Mouse (Mus musculus) erythroblast, embryonic 14.5 days (primary cell): ENCODE measurements around the gene Grm4.

Source experiments
- GATA1 ChIP-seq: IDR thresholded peaks from 2 replicates; pipeline ENCODE4 v1.6.1; 2012; ENCODE audit warnings: low read length, inconsistent platforms, mixed read lengths
- TAL1 ChIP-seq: IDR thresholded peaks from 3 replicates; pipeline ENCODE4 v1.6.1; 2012; ENCODE audit warnings: low read length, inconsistent platforms, mixed read lengths

DNA sequence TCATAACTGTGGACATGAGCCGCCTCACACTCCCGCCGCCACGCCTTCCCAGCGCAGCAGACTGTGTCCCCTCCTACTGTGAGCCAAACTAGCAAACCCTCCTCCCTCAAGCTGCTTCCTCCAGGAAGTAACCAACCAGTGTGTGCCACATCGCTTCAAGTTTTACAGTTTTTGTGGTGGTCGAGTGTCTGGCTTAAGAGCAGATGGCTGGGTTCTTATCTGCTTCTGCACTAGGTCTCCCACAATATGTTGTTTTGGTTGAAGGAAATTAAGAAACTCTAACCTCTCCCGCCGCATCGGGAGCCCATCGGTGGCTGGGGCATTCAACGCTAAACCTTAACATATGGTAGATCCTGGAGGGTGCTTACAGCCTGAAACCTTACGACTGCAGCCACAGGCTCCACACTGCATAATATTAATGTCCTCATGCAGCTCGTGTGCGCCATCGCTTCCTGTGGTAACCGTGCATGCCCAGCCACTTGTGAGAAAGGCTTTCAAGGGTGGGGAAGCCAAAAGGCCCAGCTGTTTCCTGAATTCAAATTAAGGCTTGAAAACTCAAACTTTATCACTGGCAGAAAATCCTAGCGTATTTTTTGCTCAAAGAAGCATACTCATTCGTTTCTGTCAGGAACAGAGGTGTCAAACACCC lies 115.7 kb downstream of the Grm4 start:
- TF ChIP-seq TAL1 (no peak), GATA1 (no peak)
